Mouse (Mus musculus) hindbrain, embryonic 13.5 days (tissue): ENCODE measurements around the gene Gm9958. TPM values are rescaled to one million over a fixed set of nuclear protein-coding genes. Genes with fewer than 3 reads are reported as not detected.

Experiments used
- ATAC-seq: fragments of 200-750 bp; cut with Nextera tagmentation; 2 replicates; pipeline ENCODE4 v1.8.0; 2017; ENCODE audit warnings: moderate TSS enrichment; ENCODE audit not compliant: low FRiP score
- H3K27ac ChIP-seq: fragments of 300-500 bp; sonication (generic); 2 replicates; pipeline ENCODE4 v1.5.1; 2015; ENCODE audit warnings: inconsistent platforms, mild to moderate bottlenecking, moderate library complexity
- H3K27me3 ChIP-seq: fragments of 300-500 bp; sonication (generic); 2 replicates; pipeline ENCODE4 v1.6.1; 2015; ENCODE audit warnings: mild to moderate bottlenecking, inconsistent platforms
- H3K36me3 ChIP-seq: fragments of 300-500 bp; sonication (generic); 2 replicates; pipeline ENCODE4 v1.6.1; 2015; ENCODE audit warnings: mild to moderate bottlenecking, inconsistent platforms
- H3K4me1 ChIP-seq: fragments of 300-500 bp; sonication (generic); replicated peaks from 2 replicates; pipeline ENCODE4 v1.6.1; 2015; ENCODE audit warnings: inconsistent platforms
- H3K4me2 ChIP-seq: fragments of 300-500 bp; sonication (generic); 2 replicates; pipeline ENCODE4 v1.6.1; 2015; ENCODE audit warnings: inconsistent platforms, mild to moderate bottlenecking, moderate library complexity
- H3K4me3 ChIP-seq: fragments of 300-500 bp; sonication (generic); 2 replicates; pipeline ENCODE4 v1.5.1; 2015; ENCODE audit warnings: mild to moderate bottlenecking, inconsistent platforms
- H3K9ac ChIP-seq: fragments of 300-500 bp; sonication (generic); 2 replicates; pipeline ENCODE4 v1.6.1; 2015; ENCODE audit warnings: mild to moderate bottlenecking, inconsistent platforms
- H3K9me3 ChIP-seq: fragments of 300-500 bp; sonication (generic); 2 replicates; pipeline ENCODE4 v1.6.1; 2016; ENCODE audit warnings: inconsistent platforms
- WGBS: fragments of 180-500 bp; shearing (Covaris S2); methylation state at CpG from one replicate; pipeline ENCODE4 v1.1.7; 2015; 5-methylcytosine and 5-hydroxymethylcytosine counted together
- polyA plus RNA-seq: library from polyadenylated mRNA; unstranded; fragments of >200 nt; fragmentation: Nextera tagmentation; extraction: Ambion mirVana; gene quantifications from 2 replicates; pipeline ENCODE4 v1.2.1, GENCODE M21; 2015

The Gm9958 gene
- polyA plus RNA-seq, 1 experiment from 2014 or later: 6.1 TPM

- Histone ChIP-seq H3K36me3 (no peaks in the 10 kb centered on the region), H3K27ac (peak overlapping the region; percentile 99), H3K27me3 (no peaks in the 10 kb centered on the region), H3K9ac (peak overlapping the region; percentile 96), H3K4me2 (peak overlapping the region; percentile 63), H3K4me1 (peaks cover 31% of the 10 kb centered on the region), H3K9me3 (no peaks in the 10 kb centered on the region), H3K4me3 (peak overlapping the region; percentile 92)
- WGBS: under 1% methylated on average over 55 of the region's 61 CpGs
- ATAC-seq: peak; percentile 43
These were observed 1.7 kb upstream of the Gm9958 start for GRCm38 (mm10) chr5:90365141-90365951.

- WGBS: under 1% methylated on average over 82 of the region's 104 CpGs
These were observed 610 bp upstream of the Gm9958 start, which contains the start of gene Ankrd17 for GRCm38 (mm10) chr5:90366121-90367066. TSS of gene Ankrd17 (minus strand) at chr5:90366577.

GRCm38 (mm10) chr5:90370401-90370800 is 3.4 kb downstream of the Gm9958 start:
- H3K27me3 ChIP-seq: no peaks in the 10 kb centered on the region
- H3K4me1 ChIP-seq: peaks cover 10% of the 10 kb centered on the region
- 91% methylated on average over 5 of the region's 5 CpGs for WGBS
- H3K36me3 ChIP-seq: no peaks in the 10 kb centered on the region
- ATAC-seq: no peak
- no peak overlapping the region for H3K4me2 ChIP-seq
- H3K9ac ChIP-seq: no peak overlapping the region
- no peak overlapping the region for H3K27ac ChIP-seq
- no peaks in the 10 kb centered on the region for H3K9me3 ChIP-seq
- H3K4me3 ChIP-seq: no peak overlapping the region

More at GRCm38 (mm10) chr5:90366121-90367066, 610 bp upstream of the Gm9958 start, which contains the start of gene Ankrd17:
- Histone ChIP-seq H3K4me3 (peak within 1 kb of the TSS; percentile 92), H3K9me3 (no peaks in the 10 kb centered on the region), H3K4me2 (peak within 1 kb of the TSS; percentile 79), H3K27me3 (no peaks in the 10 kb centered on the region), H3K4me1 (peaks cover 31% of the 10 kb centered on the region), H3K27ac (peak within 1 kb of the TSS; percentile 99), H3K36me3 (no peaks in the 10 kb centered on the region), H3K9ac (peak within 1 kb of the TSS; percentile 96)
- ATAC-seq: peak; percentile 96

GRCm38 (mm10) chr5:90373708-90374107 is 6.7 kb downstream of the Gm9958 start:
- WGBS: 94% methylated on average over 4 of the region's 4 CpGs
- no peak for ATAC-seq
- no peaks in the 10 kb centered on the region for H3K9me3 ChIP-seq

DNA sequence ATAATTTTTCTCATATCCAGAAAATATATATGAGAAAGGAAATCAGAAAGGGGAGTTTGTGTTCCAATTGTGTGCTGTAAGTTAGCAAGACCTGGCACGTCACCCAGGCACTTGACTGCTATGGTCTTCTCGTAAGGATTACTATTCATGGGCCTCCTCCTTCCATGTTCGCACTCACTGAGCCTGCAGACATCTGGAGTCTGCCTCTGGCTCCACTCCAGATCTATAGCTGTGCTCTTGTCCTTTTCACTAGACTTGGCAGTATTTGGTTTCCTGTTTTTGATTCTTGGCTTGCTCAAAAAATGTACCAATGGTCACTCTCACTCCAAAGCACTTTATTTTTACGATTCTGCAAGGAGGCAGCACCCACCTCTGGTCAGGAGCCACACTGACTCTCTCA is 14.5 kb downstream of the Gm9958 start:
- Histone ChIP-seq H3K36me3 (no peaks in the 10 kb centered on the region), H3K9ac (no peak overlapping the region), H3K9me3 (no peaks in the 10 kb centered on the region), H3K27me3 (no peaks in the 10 kb centered on the region), H3K4me2 (no peak overlapping the region), H3K4me1 (no peaks in the 10 kb centered on the region), H3K4me3 (no peak overlapping the region), H3K27ac (no peak overlapping the region)
- WGBS: 77% methylated on average over 4 of the region's 4 CpGs
- no peak for ATAC-seq

More at GRCm38 (mm10) chr5:90373708-90374107, 6.7 kb downstream of the Gm9958 start:
- H3K4me2 ChIP-seq: no peak overlapping the region
- no peak overlapping the region for H3K27ac ChIP-seq
- no peak overlapping the region for H3K4me3 ChIP-seq
- no peaks in the 10 kb centered on the region for H3K4me1 ChIP-seq
- no peak overlapping the region for H3K9ac ChIP-seq
- no peaks in the 10 kb centered on the region for H3K27me3 ChIP-seq
- H3K36me3 ChIP-seq: no peaks in the 10 kb centered on the region

GRCm38 (mm10) chr5:90383080-90383479 is 16.1 kb downstream of the Gm9958 start:
- H3K9ac ChIP-seq: no peak overlapping the region
- no peak overlapping the region for H3K4me3 ChIP-seq
- 64% methylated on average over 1 of the region's 1 CpGs for whole genome bisulfite sequencing
- H3K9me3 ChIP-seq: no peaks in the 10 kb centered on the region
- no peak overlapping the region for H3K4me2 ChIP-seq
- no peaks in the 10 kb centered on the region for H3K27me3 ChIP-seq
- H3K27ac ChIP-seq: no peak overlapping the region
- no peaks in the 10 kb centered on the region for H3K4me1 ChIP-seq
- H3K36me3 ChIP-seq: no peaks in the 10 kb centered on the region
- ATAC-seq: no peak

GRCm38 (mm10) chr5:90393764-90394163 is 26.8 kb downstream of the Gm9958 start:
- Histone ChIP-seq H3K4me3 (no peak overlapping the region), H3K36me3 (no peaks in the 10 kb centered on the region), H3K4me2 (no peak overlapping the region), H3K27me3 (no peaks in the 10 kb centered on the region), H3K4me1 (no peaks in the 10 kb centered on the region), H3K27ac (no peak overlapping the region), H3K9me3 (no peaks in the 10 kb centered on the region), H3K9ac (no peak overlapping the region)
- WGBS: 64% methylated on average over 5 of the region's 5 CpGs
- ATAC-seq: no peak

DNA sequence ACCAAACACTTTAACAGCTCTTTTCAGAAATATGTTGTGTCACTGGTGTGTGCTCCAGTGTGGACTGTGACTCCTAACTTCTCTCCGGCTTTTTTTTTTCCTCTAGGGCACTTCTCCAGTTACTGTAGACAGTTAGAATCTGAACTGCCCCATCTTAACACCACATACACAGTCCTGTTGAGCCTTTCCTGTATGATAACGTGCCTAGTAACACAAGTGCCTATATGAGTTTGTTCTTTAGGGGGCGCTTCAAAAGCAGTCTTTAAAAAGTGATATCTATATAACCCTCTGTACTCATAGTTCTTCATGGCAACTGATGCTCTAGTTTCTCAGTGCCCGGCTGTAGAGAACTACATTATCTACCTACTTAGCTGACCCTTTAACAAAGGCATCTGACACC is 27.3 kb downstream of the Gm9958 start:
- no peak overlapping the region for H3K4me2 ChIP-seq
- no peak overlapping the region for H3K4me3 ChIP-seq
- no peak for ATAC-seq
- no peaks in the 10 kb centered on the region for H3K4me1 ChIP-seq
- no peaks in the 10 kb centered on the region for H3K36me3 ChIP-seq
- H3K9ac ChIP-seq: no peak overlapping the region
- H3K27me3 ChIP-seq: no peaks in the 10 kb centered on the region
- WGBS: 74% methylated on average over 4 of the region's 4 CpGs
- no peak overlapping the region for H3K27ac ChIP-seq
- no peaks in the 10 kb centered on the region for H3K9me3 ChIP-seq

DNA sequence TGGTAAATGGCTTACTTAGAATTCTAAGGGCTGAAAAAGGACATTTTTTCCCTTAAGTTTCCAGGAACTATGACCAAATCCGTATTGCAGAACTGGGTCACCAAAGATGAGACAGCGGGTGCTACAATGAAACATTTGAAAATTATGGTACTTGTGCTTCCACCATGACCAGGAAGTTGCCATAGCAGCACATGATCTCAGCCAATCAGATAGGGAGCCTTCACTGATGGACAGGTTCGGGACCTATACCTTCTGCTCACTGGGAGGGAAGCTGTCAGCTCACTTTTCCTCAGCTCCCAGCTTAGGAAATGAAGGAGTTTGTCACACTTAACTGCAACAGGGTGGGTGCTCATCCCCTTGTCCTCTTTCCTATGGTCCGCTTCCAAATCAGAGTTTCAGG is 29.8 kb downstream of the Gm9958 start:
- 90% methylated on average over 4 of the region's 4 CpGs for WGBS
- no peak overlapping the region for H3K4me2 ChIP-seq

DNA sequence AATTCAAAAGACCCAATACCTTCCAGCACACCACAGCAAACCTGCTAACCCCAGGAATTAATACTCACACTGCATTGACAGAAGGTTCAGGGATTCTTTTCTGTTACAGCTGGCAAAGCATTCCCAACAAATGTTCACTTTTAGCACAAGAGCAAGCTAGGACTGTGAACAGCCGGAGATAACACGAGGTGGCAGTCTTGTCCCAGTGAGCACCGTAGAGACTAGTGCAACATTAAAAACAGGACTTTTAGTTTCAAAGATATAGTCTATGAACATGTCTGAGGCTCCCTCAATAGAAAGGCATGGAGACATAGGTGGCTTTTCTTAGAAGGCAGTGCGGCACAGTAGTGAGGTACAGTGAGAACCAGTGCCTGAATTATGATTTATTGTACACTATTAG is 38.2 kb downstream of the Gm9958 start:
- ATAC-seq: no peak
- Histone ChIP-seq H3K4me2 (no peak overlapping the region), H3K4me1 (no peaks in the 10 kb centered on the region), H3K27ac (no peak overlapping the region), H3K9me3 (no peaks in the 10 kb centered on the region), H3K27me3 (no peaks in the 10 kb centered on the region), H3K36me3 (no peaks in the 10 kb centered on the region), H3K9ac (no peak overlapping the region), H3K4me3 (no peak overlapping the region)
- 89% methylated on average over 4 of the region's 4 CpGs for WGBS

More for the DNA sequence above, 29.8 kb downstream of the Gm9958 start:
- Histone ChIP-seq H3K4me3 (no peak overlapping the region), H3K27ac (no peak overlapping the region), H3K9ac (no peak overlapping the region), H3K4me1 (no peaks in the 10 kb centered on the region), H3K27me3 (no peaks in the 10 kb centered on the region), H3K36me3 (no peaks in the 10 kb centered on the region), H3K9me3 (no peaks in the 10 kb centered on the region)
- no peak for ATAC-seq

GRCm38 (mm10) chr5:90414142-90414924 is 47.3 kb downstream of the Gm9958 start:
- H3K27ac ChIP-seq: no peak overlapping the region
- no peak for ATAC-seq
- 81% methylated on average over 8 of the region's 8 CpGs for WGBS
- H3K36me3 ChIP-seq: no peaks in the 10 kb centered on the region
- no peak overlapping the region for H3K9ac ChIP-seq
- H3K27me3 ChIP-seq: no peaks in the 10 kb centered on the region
- H3K4me3 ChIP-seq: no peak overlapping the region
- no peaks in the 10 kb centered on the region for H3K4me1 ChIP-seq
- H3K9me3 ChIP-seq: no peaks in the 10 kb centered on the region
- no peak overlapping the region for H3K4me2 ChIP-seq

DNA sequence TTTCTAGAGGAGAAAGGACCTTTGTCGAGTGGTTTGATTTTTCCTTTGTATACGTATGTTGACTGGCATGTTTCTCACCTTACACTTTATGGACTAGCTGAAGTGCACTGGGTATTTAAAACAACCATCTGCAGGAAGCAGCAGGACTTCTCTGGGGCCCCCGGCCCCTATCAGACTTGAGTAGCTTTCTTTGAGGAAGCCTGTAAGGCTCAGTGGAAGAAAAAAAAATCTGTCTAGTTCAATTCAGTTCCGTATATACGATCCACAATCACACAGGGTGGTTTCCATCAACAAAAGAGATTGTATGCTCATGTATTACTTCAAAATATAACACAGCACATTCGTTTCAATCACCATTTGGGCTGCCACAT is 47.9 kb downstream of the Gm9958 start:
- H3K4me1 ChIP-seq: no peaks in the 10 kb centered on the region
- H3K27me3 ChIP-seq: no peaks in the 10 kb centered on the region
- no peak overlapping the region for H3K4me3 ChIP-seq
- H3K36me3 ChIP-seq: no peaks in the 10 kb centered on the region
- no peak overlapping the region for H3K4me2 ChIP-seq
- no peaks in the 10 kb centered on the region for H3K9me3 ChIP-seq
- no peak overlapping the region for H3K27ac ChIP-seq
- ATAC-seq: no peak
- WGBS: 68% methylated on average over 6 of the region's 6 CpGs
- no peak overlapping the region for H3K9ac ChIP-seq
